Mouse (Mus musculus): ENCODE results near the gene Trappc4.

The Trappc4 gene

DNA sequence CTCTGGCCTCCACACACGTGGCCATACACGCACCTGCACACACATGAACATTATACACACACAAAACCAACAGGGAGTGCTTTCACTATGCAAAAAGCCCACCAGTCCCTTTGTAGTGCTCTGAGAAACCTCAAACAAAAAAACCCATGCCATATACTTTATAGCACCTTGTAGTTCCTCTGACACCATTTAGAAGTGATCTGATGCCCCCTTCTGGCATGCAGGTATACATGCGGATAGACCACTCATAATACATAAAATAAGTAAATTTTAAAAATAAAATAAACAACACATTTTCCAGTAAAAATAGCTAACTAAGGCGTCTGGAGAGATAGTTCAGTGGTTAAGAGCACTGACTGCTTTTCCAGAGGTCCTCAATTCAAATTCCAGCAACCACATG lies 50.2 kb downstream of the Trappc4 start:
- DNase-seq (ENCODE audit: low spot score in 2 of 2), result no peak

Measured in frontal cortex, postnatal 10 days (tissue).